Mouse (Mus musculus) midbrain, embryonic 11.5 days (tissue): ENCODE data around the gene Prpf40b. TPM values are rescaled to one million over a fixed set of nuclear protein-coding genes. Genes with fewer than 3 reads are reported as not detected.

Experiments used
- ATAC-seq: fragments of 200-750 bp; cut with Nextera tagmentation; 2 replicates; pipeline ENCODE4 v1.8.0; 2017; ENCODE audit warnings: moderate TSS enrichment, moderate library complexity; ENCODE audit not compliant: low FRiP score
- DNase-seq: peaks from one replicate; pipeline ENCODE4 v3.0.0; 2015; ENCODE audit warnings: low spot score; ENCODE audit errors: missing footprints
- H3K27ac ChIP-seq: fragments of 300-500 bp; sonication (generic); 2 replicates; pipeline ENCODE4 v1.5.1; 2014; ENCODE audit warnings: low read depth, low read length
- H3K27me3 ChIP-seq: fragments of 300-500 bp; sonication (generic); 2 replicates; pipeline ENCODE4 v1.6.1; 2014; ENCODE audit warnings: mild to moderate bottlenecking, low read length, moderate library complexity, mixed read lengths; ENCODE audit not compliant: control insufficient read depth, insufficient read depth
- H3K36me3 ChIP-seq: fragments of 300-500 bp; sonication (generic); 2 replicates; pipeline ENCODE4 v1.6.1; 2014; ENCODE audit warnings: mild to moderate bottlenecking, low read length, moderate library complexity, mixed read lengths; ENCODE audit not compliant: control insufficient read depth, insufficient read depth
- H3K4me1 ChIP-seq: fragments of 300-500 bp; sonication (generic); 2 replicates; pipeline ENCODE4 v1.6.1; 2014; ENCODE audit warnings: low read length; ENCODE audit not compliant: control insufficient read depth, insufficient read depth
- H3K4me2 ChIP-seq: fragments of 300-500 bp; sonication (generic); 2 replicates; pipeline ENCODE4 v1.6.1; 2014; ENCODE audit warnings: mild to moderate bottlenecking, moderate library complexity
- H3K4me3 ChIP-seq: fragments of 300-500 bp; sonication (generic); 2 replicates; pipeline ENCODE4 v1.5.1; 2014; ENCODE audit warnings: low read depth, low read length
- H3K9ac ChIP-seq: fragments of 300-500 bp; sonication (generic); 2 replicates; pipeline ENCODE4 v1.6.1; 2014; ENCODE audit warnings: low read length
- H3K9me3 ChIP-seq: fragments of 300-500 bp; sonication (generic); 2 replicates; pipeline ENCODE4 v1.6.1; 2016; ENCODE audit warnings: low read length; ENCODE audit not compliant: control insufficient read depth
- WGBS: fragments of 180-500 bp; shearing (Covaris S2); extraction: QIAGEN DNeasy Blood & Tissue Kit; methylation state at CpG from one replicate; pipeline ENCODE4 v1.1.7; 2014; 5-methylcytosine and 5-hydroxymethylcytosine counted together
- polyA plus RNA-seq: library from polyadenylated mRNA; unstranded; fragments of >200 nt; fragmentation: Nextera tagmentation; extraction: Ambion mirVana; gene quantifications from 2 replicates; pipeline ENCODE4 v1.2.1, GENCODE M21; 2014

Prpf40b gene
- polyA plus RNA-seq, 1 experiment from 2014 or later = 41.6 TPM

DNA sequence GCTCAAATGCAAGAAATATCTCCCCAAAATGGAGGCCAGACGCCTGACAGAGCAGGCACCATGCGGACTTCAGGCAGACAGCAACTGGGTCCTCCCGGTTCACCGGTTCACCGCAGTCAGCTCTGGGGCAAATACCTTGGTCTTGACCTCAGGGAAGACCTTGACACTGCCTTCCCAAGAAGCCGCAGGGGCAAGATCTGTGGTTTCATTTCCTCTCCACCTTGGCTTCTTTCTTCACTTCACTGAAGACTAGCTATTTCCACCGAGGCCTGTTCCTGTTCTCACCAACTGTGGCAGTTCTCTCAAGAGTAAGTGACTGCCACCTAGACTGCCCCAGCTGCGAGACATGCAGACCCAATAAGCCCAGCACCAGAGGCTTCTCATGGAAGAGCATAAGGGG lies 70.0 kb downstream of the Prpf40b start:
- DNase-seq (no peak), ATAC-seq (no peak)
- 76% methylated on average over 8 of the region's 8 CpGs for WGBS
- no peaks in the 10 kb centered on the region for H3K9me3 ChIP-seq
- H3K9ac ChIP-seq = no peak overlapping the region
- H3K36me3 ChIP-seq = no peaks in the 10 kb centered on the region
- H3K27ac ChIP-seq = no peak overlapping the region
- no peaks in the 10 kb centered on the region for H3K27me3 ChIP-seq
- H3K4me2 ChIP-seq = no peak overlapping the region
- no peak overlapping the region for H3K4me3 ChIP-seq
- H3K4me1 ChIP-seq = peaks cover 7% of the 10 kb centered on the region

Other genes with a start within 250 kb of the Prpf40b start
- gene Prph, start 239.9 kb upstream of the Prpf40b start, polyA plus RNA-seq = 3.6 and 4.8 TPM in 2 replicates
- 19.7 and 27.2 TPM in 2 replicates for gene Troap, start 220.5 kb upstream of the Prpf40b start, polyA plus RNA-seq
- gene C1ql4, start 207.3 kb upstream of the Prpf40b start, polyA plus RNA-seq = 5.0 and 6.2 TPM in 2 replicates
- 0.46 and 0.50 TPM in 2 replicates for gene Dnajc22, start 201.9 kb upstream of the Prpf40b start, polyA plus RNA-seq
- 58.8 and 65.6 TPM in 2 replicates for gene Spats2, start 169.2 kb upstream of the Prpf40b start, polyA plus RNA-seq
- gene Kcnh3, start 70.2 kb upstream of the Prpf40b start, polyA plus RNA-seq = 0.04 and 0.07 TPM in 2 replicates
- 189 and 193 TPM in 2 replicates for gene Mcrs1, start 43.1 kb upstream of the Prpf40b start, polyA plus RNA-seq
- gene Fam186b, start 801 bp downstream of the Prpf40b start, polyA plus RNA-seq = 0.19 TPM in 1 of 2 replicates, not detected in the other
- 8.6 and 8.9 TPM in 2 replicates for gene Fmnl3, start 75.4 kb downstream of the Prpf40b start, polyA plus RNA-seq
- gene Tmbim6, start 97.8 kb downstream of the Prpf40b start, polyA plus RNA-seq = 228 and 248 TPM in 2 replicates
- gene Nckap5l, start 162.7 kb downstream of the Prpf40b start, polyA plus RNA-seq = 8.0 and 9.4 TPM in 2 replicates
- gene Bcdin3d, start 179.6 kb downstream of the Prpf40b start, polyA plus RNA-seq = 19.5 and 19.7 TPM in 2 replicates
- gene Faim2, start 233.1 kb downstream of the Prpf40b start, polyA plus RNA-seq = 0.81 and 1.1 TPM in 2 replicates